Mouse (Mus musculus) liver, embryonic 11.5 days (tissue): ENCODE measurements around the gene Cyb5r4. TPM values are rescaled to one million over a fixed set of nuclear protein-coding genes. Genes with fewer than 3 reads are reported as not detected.

ENCODE experiments used
- ATAC-seq: fragments of 200-750 bp; cut with Nextera tagmentation; replicated peaks from 2 replicates; pipeline ENCODE4 v1.8.0; 2017; ENCODE audit warnings: moderate number of reproducible peaks, mild to moderate bottlenecking, moderate TSS enrichment, moderate library complexity; ENCODE audit not compliant: low FRiP score
- DNase-seq: peaks from one replicate; pipeline ENCODE4 v3.0.0-alpha.2; 2017; ENCODE audit warnings: low spot score
- H3K27ac ChIP-seq: fragments of 300-500 bp; sonication (generic); 2 replicates; pipeline ENCODE4 v1.5.1; 2014; ENCODE audit warnings: mild to moderate bottlenecking, low read depth, low read length, control low read depth
- H3K27me3 ChIP-seq: fragments of 300-500 bp; sonication (generic); replicated peaks from 2 replicates; pipeline ENCODE4 v1.6.1; 2014; ENCODE audit warnings: low read length, mixed read lengths; ENCODE audit not compliant: control insufficient read depth, insufficient read depth
- H3K36me3 ChIP-seq: fragments of 300-500 bp; sonication (generic); 2 replicates; pipeline ENCODE4 v1.6.1; 2014; ENCODE audit warnings: mild to moderate bottlenecking, low read length, moderate library complexity, mixed read lengths; ENCODE audit not compliant: control insufficient read depth, insufficient read depth
- H3K4me1 ChIP-seq: fragments of 300-500 bp; sonication (generic); replicated peaks from 2 replicates; pipeline ENCODE4 v1.6.1; 2014; ENCODE audit warnings: low read length, mixed read lengths; ENCODE audit not compliant: control insufficient read depth, insufficient read depth
- H3K4me2 ChIP-seq: fragments of 300-500 bp; sonication (generic); 2 replicates; pipeline ENCODE4 v1.6.1; 2014; ENCODE audit warnings: mild to moderate bottlenecking, control low read depth, moderate library complexity
- H3K4me3 ChIP-seq: fragments of 300-500 bp; sonication (generic); 2 replicates; pipeline ENCODE4 v1.5.1; 2014; ENCODE audit warnings: low read depth, low read length, control low read depth
- H3K9ac ChIP-seq: fragments of 300-500 bp; sonication (generic); 2 replicates; pipeline ENCODE4 v1.6.1; 2014; ENCODE audit warnings: low read depth, low read length, control low read depth
- H3K9me3 ChIP-seq: fragments of 300-500 bp; sonication (generic); 2 replicates; pipeline ENCODE4 v1.6.1; 2016; ENCODE audit warnings: low read length, inconsistent platforms, mixed read lengths; ENCODE audit not compliant: control insufficient read depth
- WGBS: fragments of 180-500 bp; shearing (Covaris S2); extraction: QIAGEN DNeasy Blood & Tissue Kit; methylation state at CpG from one replicate; pipeline ENCODE4 v1.1.7; 2014; 5-methylcytosine and 5-hydroxymethylcytosine counted together
- polyA plus RNA-seq: library from polyadenylated mRNA; unstranded; fragments of >200 nt; fragmentation: Nextera tagmentation; extraction: Ambion mirVana; gene quantifications from 2 replicates; pipeline ENCODE4 v1.2.1, GENCODE M21; 2014

Cyb5r4 gene
- polyA plus RNA-seq, 1 experiment from 2014 or later: 63.2 TPM

GRCm38 (mm10) chr9:87008507-87008906 is 13.3 kb upstream of the Cyb5r4 start:
- ATAC-seq (no peak), DNase-seq (no peak)
- Histone ChIP-seq H3K4me1 (no peaks in the 10 kb centered on the region), H3K9ac (no peak overlapping the region), H3K27ac (no peak overlapping the region), H3K4me3 (no peak overlapping the region), H3K9me3 (no peaks in the 10 kb centered on the region), H3K27me3 (no peaks in the 10 kb centered on the region; the same call in 1 of the 2 replicates), H3K4me2 (no peak overlapping the region), H3K36me3 (no peaks in the 10 kb centered on the region)
- WGBS: 57% methylated on average over 6 of the region's 6 CpGs

GRCm38 (mm10) chr9:87008919-87009318 is 12.9 kb upstream of the Cyb5r4 start:
- ATAC-seq (no peak), DNase-seq (no peak)
- H3K4me1 ChIP-seq: no peaks in the 10 kb centered on the region
- H3K4me3 ChIP-seq: no peak overlapping the region
- no peaks in the 10 kb centered on the region for H3K36me3 ChIP-seq
- H3K27me3 ChIP-seq: peaks cover under 1% of the 10 kb centered on the region
- H3K9ac ChIP-seq: no peak overlapping the region
- WGBS: 80% methylated on average over 1 of the region's 1 CpGs
- H3K27ac ChIP-seq: no peak overlapping the region
- H3K9me3 ChIP-seq: no peaks in the 10 kb centered on the region
- no peak overlapping the region for H3K4me2 ChIP-seq

- Histone ChIP-seq H3K9me3 (no peaks in the 10 kb centered on the region), H3K4me2 (peak within 1 kb of the TSS; percentile 76), H3K4me3 (peak within 1 kb of the TSS; percentile 46), H3K9ac (no peak within 1 kb of the TSS), H3K27ac (no peak within 1 kb of the TSS), H3K36me3 (no peaks in the 10 kb centered on the region), H3K4me1 (no peaks in the 10 kb centered on the region), H3K27me3 (peaks cover 33% of the 10 kb centered on the region)
- ATAC-seq (peak; percentile 54; the same call in 1 of the 2 replicates), DNase-seq (peak; percentile 37)
- WGBS: 2% methylated on average over 65 of the region's 71 CpGs
Measured at GRCm38 (mm10) chr9:87015288-87015937, 6.4 kb upstream of the Cyb5r4 start, which contains the start of gene Ripply2. Ripply2 (plus strand) TSS chr9:87015537.

GRCm38 (mm10) chr9:87015938-87016294 is 5.9 kb upstream of the Cyb5r4 start:
- Histone ChIP-seq H3K4me1 (no peaks in the 10 kb centered on the region), H3K4me3 (peak overlapping the region; percentile 46), H3K9me3 (no peaks in the 10 kb centered on the region), H3K9ac (no peak overlapping the region), H3K27me3 (peaks cover 33% of the 10 kb centered on the region), H3K4me2 (peak overlapping the region; percentile 76), H3K27ac (no peak overlapping the region), H3K36me3 (no peaks in the 10 kb centered on the region)
- no peak for DNase-seq
- ATAC-seq: peak; percentile 23; the same call in 1 of the 2 replicates
- WGBS: 4% methylated on average over 10 of the region's 10 CpGs

GRCm38 (mm10) chr9:87025764-87026163 is 4.0 kb downstream of the Cyb5r4 start:
- Histone ChIP-seq H3K36me3 (no peaks in the 10 kb centered on the region), H3K4me3 (no peak overlapping the region), H3K27me3 (no peaks in the 10 kb centered on the region), H3K9me3 (no peaks in the 10 kb centered on the region), H3K9ac (no peak overlapping the region), H3K27ac (no peak overlapping the region), H3K4me2 (no peak overlapping the region), H3K4me1 (peaks cover 4% of the 10 kb centered on the region)
- WGBS: 43% methylated on average over 6 of the region's 6 CpGs
- ATAC-seq (no peak), DNase-seq (no peak)

- no peaks in the 10 kb centered on the region for H3K36me3 ChIP-seq
- no peak overlapping the region for H3K27ac ChIP-seq
- H3K9ac ChIP-seq: no peak overlapping the region
- no peaks in the 10 kb centered on the region for H3K27me3 ChIP-seq
- peaks cover 4% of the 10 kb centered on the region for H3K4me1 ChIP-seq
- no peak overlapping the region for H3K4me2 ChIP-seq
- 45% methylated on average over 8 of the region's 8 CpGs for WGBS
- H3K4me3 ChIP-seq: no peak overlapping the region
- no peak for DNase-seq
- H3K9me3 ChIP-seq: no peaks in the 10 kb centered on the region
- peak; percentile 61 for ATAC-seq
Measured at GRCm38 (mm10) chr9:87027423-87028084, 5.7 kb downstream of the Cyb5r4 start.

GRCm38 (mm10) chr9:87032196-87032595 is 10.4 kb downstream of the Cyb5r4 start:
- WGBS: 82% methylated on average over 4 of the region's 4 CpGs
- Histone ChIP-seq H3K27ac (no peak overlapping the region), H3K9ac (no peak overlapping the region), H3K9me3 (no peaks in the 10 kb centered on the region), H3K4me3 (no peak overlapping the region), H3K36me3 (no peaks in the 10 kb centered on the region), H3K4me2 (no peak overlapping the region), H3K27me3 (no peaks in the 10 kb centered on the region), H3K4me1 (no peaks in the 10 kb centered on the region)
- ATAC-seq (no peak), DNase-seq (no peak)

- H3K4me1 ChIP-seq: no peaks in the 10 kb centered on the region
- H3K9me3 ChIP-seq: no peaks in the 10 kb centered on the region
- H3K9ac ChIP-seq: no peak overlapping the region
- no peak overlapping the region for H3K4me3 ChIP-seq
- DNase-seq (no peak), ATAC-seq (no peak)
- H3K4me2 ChIP-seq: no peak overlapping the region
- 68% methylated on average over 2 of the region's 2 CpGs for WGBS
- no peak overlapping the region for H3K27ac ChIP-seq
- H3K36me3 ChIP-seq: no peaks in the 10 kb centered on the region
- no peaks in the 10 kb centered on the region for H3K27me3 ChIP-seq
Measured at GRCm38 (mm10) chr9:87034831-87035580, 13.2 kb downstream of the Cyb5r4 start.
